Mouse (Mus musculus) kidney, embryonic 16.5 days (tissue): ENCODE results near the gene Slc25a3. TPM values are rescaled to one million over a fixed set of nuclear protein-coding genes. Genes with fewer than 3 reads are reported as not detected.

ENCODE experiments used
- ATAC-seq: fragments of 200-750 bp; cut with Nextera tagmentation; 2 replicates; pipeline ENCODE4 v1.8.0; 2017; ENCODE audit warnings: moderate TSS enrichment; ENCODE audit not compliant: low FRiP score, low TSS enrichment
- H3K27ac ChIP-seq: fragments of 300-500 bp; sonication (generic); 2 replicates; pipeline ENCODE4 v1.5.1; 2014; ENCODE audit warnings: low read length
- H3K27me3 ChIP-seq: fragments of 300-500 bp; sonication (generic); 2 replicates; pipeline ENCODE4 v1.6.1; 2014; ENCODE audit warnings: low read length, control low read depth, mixed read lengths; ENCODE audit not compliant: insufficient read depth
- H3K36me3 ChIP-seq: fragments of 300-500 bp; sonication (generic); 2 replicates; pipeline ENCODE4 v1.6.1; 2014; ENCODE audit warnings: low read length, control low read depth, mixed read lengths; ENCODE audit not compliant: insufficient read depth
- H3K4me1 ChIP-seq: fragments of 300-500 bp; sonication (generic); 2 replicates; pipeline ENCODE4 v1.6.1; 2014; ENCODE audit warnings: low read length, control low read depth, mixed read lengths; ENCODE audit not compliant: insufficient read depth
- H3K4me2 ChIP-seq: fragments of 300-500 bp; sonication (generic); replicated peaks from 2 replicates; pipeline ENCODE4 v1.6.1; 2014; ENCODE audit warnings: low read depth, low read length
- H3K4me3 ChIP-seq: fragments of 300-500 bp; sonication (generic); 2 replicates; pipeline ENCODE4 v1.5.1; 2014; ENCODE audit warnings: mild to moderate bottlenecking, low read length
- H3K9ac ChIP-seq: fragments of 300-500 bp; sonication (generic); replicated peaks from 2 replicates; pipeline ENCODE4 v1.6.1; 2014; ENCODE audit warnings: low read length
- H3K9me3 ChIP-seq: fragments of 300-500 bp; sonication (generic); 2 replicates; pipeline ENCODE4 v1.6.1; 2016; ENCODE audit warnings: low read length, control low read depth
- WGBS: fragments of 180-500 bp; shearing (Covaris S2); extraction: QIAGEN DNeasy Blood & Tissue Kit; methylation state at CpG from one replicate; pipeline ENCODE4 v1.1.7; 2014; 5-methylcytosine and 5-hydroxymethylcytosine counted together
- polyA plus RNA-seq: library from polyadenylated mRNA; unstranded; fragments of >200 nt; fragmentation: Nextera tagmentation; extraction: Ambion mirVana; gene quantifications from 2 replicates; pipeline ENCODE4 v1.2.1, GENCODE M21; 2015

The Slc25a3 gene
- polyA plus RNA-seq, 1 experiment from 2014 or later: 673 TPM

- 96% methylated on average over 25 of the region's 25 CpGs for WGBS
- Histone ChIP-seq H3K4me2 (no peak overlapping the region), H3K9ac (no peak overlapping the region), H3K27me3 (no peaks in the 10 kb centered on the region), H3K4me1 (no peaks in the 10 kb centered on the region), H3K4me3 (no peak overlapping the region), H3K36me3 (peaks cover 27% of the 10 kb centered on the region), H3K27ac (no peak overlapping the region), H3K9me3 (no peaks in the 10 kb centered on the region)
- ATAC-seq: no peak
Measured at GRCm38 (mm10) chr10:91101936-91102335, 21.9 kb downstream of the Slc25a3 start.

DNA sequence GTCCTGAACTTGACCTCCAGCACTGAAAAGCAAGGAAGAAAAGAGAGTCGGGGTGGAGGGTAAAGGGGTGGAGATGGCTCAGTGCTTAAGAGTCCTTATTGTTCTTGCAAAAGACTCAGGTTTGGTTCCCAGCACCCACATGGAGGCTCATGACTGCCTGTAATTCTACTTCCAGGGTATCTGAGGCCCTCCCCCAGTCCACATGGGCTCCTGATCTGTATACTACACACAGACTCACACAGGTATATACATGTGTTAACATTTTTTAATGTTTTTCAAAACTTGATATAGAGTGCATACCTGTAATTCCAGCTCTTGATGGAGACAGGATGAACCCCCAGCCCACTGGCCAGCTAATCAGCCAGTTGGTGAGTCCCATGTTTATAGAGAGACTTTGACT is 23.8 kb downstream of the Slc25a3 start:
- 96% methylated on average over 1 of the region's 1 CpGs for WGBS
- peaks cover 35% of the 10 kb centered on the region for H3K36me3 ChIP-seq
- no peaks in the 10 kb centered on the region for H3K9me3 ChIP-seq
- H3K4me3 ChIP-seq: no peak overlapping the region
- no peaks in the 10 kb centered on the region for H3K27me3 ChIP-seq
- no peak for ATAC-seq
- H3K9ac ChIP-seq: no peak overlapping the region
- no peak overlapping the region for H3K4me2 ChIP-seq
- no peaks in the 10 kb centered on the region for H3K4me1 ChIP-seq
- no peak overlapping the region for H3K27ac ChIP-seq

DNA sequence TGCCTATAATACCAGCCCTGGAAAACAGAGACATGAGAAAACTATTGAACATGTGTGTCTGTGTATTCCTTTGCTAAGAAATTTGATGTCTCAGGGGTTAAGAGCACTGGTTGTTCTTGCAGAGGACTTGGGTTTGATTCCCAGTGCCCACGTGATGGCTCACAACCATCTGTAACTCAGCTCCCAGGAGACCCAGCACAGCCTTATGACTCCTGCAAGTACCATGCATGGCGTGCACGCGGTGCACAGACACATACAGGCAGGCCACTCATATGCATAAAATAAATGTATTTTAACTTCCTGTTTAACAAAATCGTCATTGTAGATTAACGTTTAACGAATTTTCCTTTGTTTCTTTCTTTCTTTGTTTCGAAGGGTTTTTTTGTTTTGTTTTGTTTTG is 25.8 kb downstream of the Slc25a3 start:
- Histone ChIP-seq H3K9ac (no peak overlapping the region), H3K36me3 (peaks cover 42% of the 10 kb centered on the region), H3K4me1 (no peaks in the 10 kb centered on the region), H3K27ac (no peak overlapping the region), H3K4me2 (no peak overlapping the region), H3K9me3 (no peaks in the 10 kb centered on the region), H3K4me3 (no peak overlapping the region), H3K27me3 (no peaks in the 10 kb centered on the region)
- no peak for ATAC-seq
- 94% methylated on average over 8 of the region's 8 CpGs for WGBS

GRCm38 (mm10) chr10:91094251-91095104 is 29.4 kb downstream of the Slc25a3 start:
- no peaks in the 10 kb centered on the region for H3K27me3 ChIP-seq
- H3K9ac ChIP-seq: no peak overlapping the region
- no peaks in the 10 kb centered on the region for H3K9me3 ChIP-seq
- H3K27ac ChIP-seq: no peak overlapping the region
- 81% methylated on average over 15 of the region's 15 CpGs for WGBS
- no peak for ATAC-seq
- no peak overlapping the region for H3K4me2 ChIP-seq
- H3K4me1 ChIP-seq: no peaks in the 10 kb centered on the region
- no peak overlapping the region for H3K4me3 ChIP-seq
- peaks cover 26% of the 10 kb centered on the region for H3K36me3 ChIP-seq

- no peak overlapping the region for H3K4me2 ChIP-seq
- peaks cover 18% of the 10 kb centered on the region for H3K36me3 ChIP-seq
- no peak for ATAC-seq
- H3K4me3 ChIP-seq: no peak overlapping the region
- no peaks in the 10 kb centered on the region for H3K9me3 ChIP-seq
- WGBS: 92% methylated on average over 4 of the region's 4 CpGs
- no peaks in the 10 kb centered on the region for H3K27me3 ChIP-seq
- H3K9ac ChIP-seq: no peak overlapping the region
- H3K27ac ChIP-seq: no peak overlapping the region
- no peaks in the 10 kb centered on the region for H3K4me1 ChIP-seq
Measured at GRCm38 (mm10) chr10:91092812-91093211, 31.0 kb downstream of the Slc25a3 start.

DNA sequence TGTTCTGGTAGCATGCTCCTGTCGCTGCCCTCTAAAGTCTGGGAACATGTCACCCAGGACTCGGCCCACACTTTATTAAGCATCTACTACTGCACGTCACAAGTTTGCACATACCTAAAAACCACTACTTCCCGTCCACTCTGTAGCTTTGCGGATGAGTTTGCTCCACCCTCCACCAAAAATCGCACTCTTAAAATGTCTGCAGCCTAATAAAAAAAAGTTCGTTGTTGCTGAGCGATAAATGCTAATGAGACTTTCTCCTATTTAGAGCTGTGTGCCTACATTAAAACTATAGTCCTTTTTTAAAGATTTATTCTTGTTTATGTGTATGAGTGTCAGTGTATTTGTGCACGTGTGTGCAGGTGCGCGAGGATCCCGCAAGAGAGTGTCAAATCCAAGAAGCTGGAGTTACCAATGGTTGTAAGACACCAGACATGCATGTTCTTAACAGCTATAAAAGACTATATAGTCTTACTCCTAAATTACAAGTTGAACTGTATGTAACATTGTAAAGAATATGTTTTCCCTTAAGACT is 40.4 kb downstream of the Slc25a3 start:
- Histone ChIP-seq H3K27ac (peak overlapping the region; percentile 75), H3K9me3 (no peaks in the 10 kb centered on the region), H3K36me3 (peaks cover 9% of the 10 kb centered on the region; the same call in 1 of the 2 replicates), H3K4me3 (peak overlapping the region; percentile 68), H3K9ac (peak overlapping the region; percentile 90), H3K4me1 (peaks cover 13% of the 10 kb centered on the region; the same call in 1 of the 2 replicates), H3K27me3 (no peaks in the 10 kb centered on the region), H3K4me2 (peak overlapping the region; percentile 77)
- WGBS: 38% methylated on average over 12 of the region's 12 CpGs
- ATAC-seq: no peak

DNA sequence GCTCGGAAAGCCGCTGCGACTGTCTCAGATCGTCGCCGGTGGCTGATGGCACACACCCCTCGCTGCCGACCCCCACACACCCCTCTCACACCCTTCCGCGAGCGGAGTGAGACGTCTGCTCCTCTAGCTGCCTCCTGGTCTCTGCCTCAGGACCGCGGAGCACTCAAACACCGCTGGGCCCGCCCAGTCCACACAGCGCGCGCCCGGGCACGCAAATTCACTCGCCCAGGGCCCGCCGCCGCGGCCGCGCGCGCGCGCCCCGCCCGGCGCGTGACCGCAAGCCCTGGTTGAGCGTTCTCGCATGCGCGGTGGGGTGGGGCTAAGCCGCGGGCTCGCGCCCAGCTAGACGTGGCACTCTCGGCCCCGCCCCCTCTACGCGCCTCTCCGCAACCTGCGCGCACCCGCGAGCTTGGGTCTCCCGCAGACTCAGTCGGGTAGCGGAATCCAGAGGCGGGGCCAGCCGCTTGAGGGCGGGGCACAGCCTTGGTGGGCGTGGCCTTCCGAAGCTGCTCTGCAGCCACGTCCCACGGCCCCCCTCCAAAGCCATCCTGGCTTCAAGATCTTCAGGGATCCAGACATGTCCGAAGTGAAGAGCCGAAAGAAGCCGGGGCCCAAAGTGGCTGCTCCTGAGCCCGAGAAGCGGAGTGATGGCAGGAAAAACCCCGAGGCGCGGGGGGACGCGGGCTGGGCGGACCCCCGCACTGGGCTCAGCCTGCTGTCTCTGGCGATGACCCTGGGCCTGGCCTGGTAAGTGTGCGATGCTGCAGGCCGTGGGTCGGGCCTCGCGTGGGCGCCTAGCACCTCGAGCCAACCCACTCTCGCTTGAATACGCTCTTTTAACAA is 41.1 kb downstream of the Slc25a3 start, which contains the start of the genes Apaf1 and Ikbip:
Gene Apaf1, minus strand, starts transcription at position 221 of the 843 bp plus-strand sequence.
Gene Ikbip, plus strand, starts transcription at position 391 of the 843 bp plus-strand sequence.
- peaks cover 13% of the 10 kb centered on the region; the same call in 1 of the 2 replicates for H3K4me1 ChIP-seq
- H3K4me3 ChIP-seq: peak within 1 kb of the TSS; percentile 68
- peaks cover 10% of the 10 kb centered on the region for H3K36me3 ChIP-seq
- H3K9ac ChIP-seq: peak within 1 kb of the TSS; percentile 90
- peak within 1 kb of the TSS; percentile 77 for H3K4me2 ChIP-seq
- ATAC-seq: peak; percentile 97
- peak within 1 kb of the TSS; percentile 78 for H3K27ac ChIP-seq
- H3K27me3 ChIP-seq: no peaks in the 10 kb centered on the region
- WGBS: under 1% methylated on average over 87 of the region's 87 CpGs
- no peaks in the 10 kb centered on the region for H3K9me3 ChIP-seq

DNA sequence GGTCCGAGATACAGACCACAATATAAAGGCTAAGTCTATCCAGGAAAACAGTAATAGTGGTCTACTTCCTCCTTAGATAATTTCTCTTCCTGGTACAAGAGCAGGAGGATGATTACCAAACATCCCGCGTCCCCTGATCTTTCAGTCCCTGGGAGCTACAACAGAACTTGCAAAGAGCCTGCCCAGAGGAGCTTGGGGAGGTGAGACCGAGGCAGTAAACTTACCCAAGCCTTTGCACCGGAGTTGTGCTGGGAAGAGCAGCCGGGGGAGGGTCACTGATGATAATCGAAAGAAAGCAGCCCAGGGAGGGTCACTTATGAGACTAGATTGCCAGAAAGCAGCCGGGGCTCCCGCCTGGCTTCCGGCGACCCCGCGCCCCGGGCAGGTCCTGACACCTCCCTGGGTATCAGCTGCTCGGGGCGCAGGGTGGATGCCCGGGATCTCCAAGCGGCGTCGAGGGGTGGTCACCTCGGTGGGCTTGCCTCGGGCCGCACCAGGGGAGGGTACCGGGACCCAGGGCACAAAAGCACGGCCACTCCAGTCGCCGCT is 41.8 kb downstream of the Slc25a3 start:
- Histone ChIP-seq H3K4me1 (peaks cover 13% of the 10 kb centered on the region; the same call in 1 of the 2 replicates), H3K9ac (peak overlapping the region; percentile 76), H3K36me3 (peaks cover 16% of the 10 kb centered on the region), H3K4me2 (peak overlapping the region; percentile 77), H3K27me3 (no peaks in the 10 kb centered on the region), H3K4me3 (peak overlapping the region; percentile 68), H3K27ac (peak overlapping the region; percentile 78), H3K9me3 (no peaks in the 10 kb centered on the region)
- peak; percentile 52 for ATAC-seq
- WGBS: under 1% methylated on average over 27 of the region's 27 CpGs

- H3K4me1 ChIP-seq: peaks cover 13% of the 10 kb centered on the region; the same call in 1 of the 2 replicates
Measured at GRCm38 (mm10) chr10:91080540-91080939, 43.3 kb downstream of the Slc25a3 start.

More at GRCm38 (mm10) chr10:91080540-91080939, 43.3 kb downstream of the Slc25a3 start:
- 82% methylated on average over 5 of the region's 5 CpGs for WGBS
- no peak overlapping the region for H3K27ac ChIP-seq
- peaks cover 22% of the 10 kb centered on the region for H3K36me3 ChIP-seq
- no peak for ATAC-seq
- no peaks in the 10 kb centered on the region for H3K9me3 ChIP-seq
- no peak overlapping the region for H3K4me2 ChIP-seq
- H3K9ac ChIP-seq: no peak overlapping the region; the same call in 1 of the 2 replicates
- H3K27me3 ChIP-seq: no peaks in the 10 kb centered on the region
- H3K4me3 ChIP-seq: no peak overlapping the region
